Mouse (Mus musculus): ENCODE data around the gene Dgcr2. TPM values are rescaled to one million over a fixed set of nuclear protein-coding genes. Genes with fewer than 3 reads are reported as not detected.

Dgcr2 gene
- polyA plus RNA-seq, 1 experiment from 2014 or later: 47.9 TPM

DNA sequence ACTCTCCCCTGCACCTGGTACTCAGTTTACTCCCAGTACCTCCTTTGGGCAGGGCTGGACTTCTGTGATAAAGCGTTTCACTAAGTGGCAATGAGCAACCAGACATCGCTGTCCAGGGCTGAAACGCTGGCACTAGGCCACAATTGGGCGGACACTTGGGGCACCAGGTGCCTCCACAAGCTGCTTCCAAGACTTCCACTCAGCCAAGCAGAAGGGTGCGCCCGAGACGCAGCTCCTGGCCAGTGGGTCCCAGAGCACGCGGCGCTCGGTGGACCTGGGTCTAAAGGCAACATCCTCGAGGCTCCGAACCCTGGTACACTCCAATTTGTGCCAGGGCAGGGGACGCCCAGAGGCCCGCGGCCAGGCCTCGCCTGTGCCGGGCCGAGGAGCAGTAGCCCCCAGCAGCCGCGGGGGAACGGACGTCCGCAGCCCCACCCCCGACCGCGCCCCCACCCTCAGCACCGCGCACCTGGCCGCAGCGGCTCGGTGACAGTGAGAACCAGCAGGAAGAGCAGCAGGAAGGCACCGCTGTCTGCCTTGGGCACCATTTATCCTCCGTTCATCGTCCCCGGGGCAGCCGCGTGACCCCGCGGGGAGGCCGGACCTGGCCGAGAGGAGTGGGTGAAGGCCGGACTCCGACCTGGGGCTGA lies 7.3 kb downstream of the Dgcr2 start:
- peak overlapping the region; percentile 80 for H3K4me2 ChIP-seq
- H3K4me3 ChIP-seq (ENCODE audit: low read depth, low read length): peak overlapping the region; percentile 99
- no peaks in the 10 kb centered on the region for H3K27me3 ChIP-seq (replicated peaks; ENCODE audit: control insufficient read depth, insufficient read depth, low read length)
- under 1% methylated on average over 43 of the region's 44 CpGs for WGBS
- ATAC-seq (replicated peaks; ENCODE audit: low FRiP score) (peak; percentile 66), DNase-seq (ENCODE audit: low spot score) (peak; percentile 58)
- H3K27ac ChIP-seq (ENCODE audit: low read depth, low read length): peak overlapping the region; percentile 93
- no peaks in the 10 kb centered on the region for H3K9me3 ChIP-seq (ENCODE audit: control insufficient read depth, low read length)
- peak overlapping the region; percentile 98 for H3K9ac ChIP-seq (ENCODE audit: low read depth, low read length)
- no peaks in the 10 kb centered on the region for H3K36me3 ChIP-seq (ENCODE audit: control insufficient read depth, insufficient read depth, low read length)
- peaks cover 13% of the 10 kb centered on the region for H3K4me1 ChIP-seq (replicated peaks; ENCODE audit: control insufficient read depth, insufficient read depth, low read length)

DNA sequence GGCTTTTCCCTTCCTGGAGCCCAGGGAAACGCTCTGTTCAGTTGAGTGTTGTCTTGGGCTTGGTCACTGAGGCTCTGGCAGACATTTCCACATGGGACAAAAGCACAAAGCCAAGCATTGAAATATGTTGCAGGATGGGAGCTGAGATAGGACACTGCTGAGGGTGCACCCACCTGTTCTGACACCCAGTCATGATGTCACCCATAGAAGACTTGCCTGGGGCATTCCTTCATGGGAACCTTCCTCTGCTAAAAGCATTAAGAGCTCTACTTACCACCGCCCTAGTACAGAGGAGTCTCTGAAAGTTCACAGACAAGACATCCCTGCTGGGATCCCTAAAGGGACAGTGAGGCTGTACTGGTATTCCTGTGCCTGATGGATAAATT lies 8.0 kb downstream of the Dgcr2 start:
- H3K9ac ChIP-seq (ENCODE audit: low read depth, low read length): peak overlapping the region; percentile 98

DNA sequence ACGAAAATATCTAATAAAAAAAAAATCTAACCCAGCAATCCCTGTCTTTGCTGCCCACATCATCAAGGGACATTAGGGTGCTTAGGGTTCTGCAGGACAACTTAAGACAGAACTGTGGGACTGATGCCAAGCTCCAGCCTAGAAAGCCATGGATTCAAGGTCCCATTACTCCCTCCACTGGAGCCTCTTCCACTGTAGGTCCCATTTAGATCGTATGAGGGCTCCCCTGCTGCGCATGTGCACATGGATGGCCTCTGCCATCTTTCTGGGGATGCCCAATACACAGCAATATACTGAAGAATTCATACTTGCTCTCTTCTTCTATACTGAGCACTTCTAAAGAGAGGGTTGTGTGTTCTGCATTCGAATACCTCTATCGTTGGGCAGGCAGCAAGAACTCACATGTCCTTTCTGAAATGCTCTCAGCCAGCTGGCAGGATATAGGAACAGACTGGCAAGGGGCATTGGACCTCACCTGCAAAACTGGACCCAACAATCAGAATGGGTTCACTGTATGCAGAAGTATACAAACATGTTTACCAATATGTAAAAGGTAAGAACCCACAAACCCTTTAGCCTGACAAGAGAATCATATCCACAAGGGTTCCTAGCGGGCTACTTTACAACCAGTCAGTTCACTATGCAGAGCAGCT lies 8.5 kb downstream of the Dgcr2 start:
- Histone ChIP-seq H3K4me2 (peak overlapping the region; percentile 80), H3K36me3 (ENCODE audit: control insufficient read depth, insufficient read depth, low read length) (no peaks in the 10 kb centered on the region), H3K27me3 (replicated peaks; ENCODE audit: control insufficient read depth, insufficient read depth, low read length) (no peaks in the 10 kb centered on the region), H3K4me3 (ENCODE audit: low read depth, low read length) (peak overlapping the region; percentile 99; the same call in 1 of the 2 replicates), H3K27ac (ENCODE audit: low read depth, low read length) (no peak overlapping the region), H3K4me1 (replicated peaks; ENCODE audit: control insufficient read depth, insufficient read depth, low read length) (peaks cover 13% of the 10 kb centered on the region), H3K9me3 (ENCODE audit: control insufficient read depth, low read length) (no peaks in the 10 kb centered on the region), H3K9ac (ENCODE audit: low read depth, low read length) (no peak overlapping the region)
- DNase-seq (ENCODE audit: low spot score): no peak
- no peak for ATAC-seq (replicated peaks; ENCODE audit: low FRiP score)
- WGBS: 82% methylated on average over 6 of the region's 6 CpGs

More for the DNA sequence above, 8.0 kb downstream of the Dgcr2 start:
- no peaks in the 10 kb centered on the region for H3K27me3 ChIP-seq (replicated peaks; ENCODE audit: control insufficient read depth, insufficient read depth, low read length)
- H3K27ac ChIP-seq (ENCODE audit: low read depth, low read length): no peak overlapping the region
- peaks cover 13% of the 10 kb centered on the region for H3K4me1 ChIP-seq (replicated peaks; ENCODE audit: control insufficient read depth, insufficient read depth, low read length)
- peak overlapping the region; percentile 99 for H3K4me3 ChIP-seq (ENCODE audit: low read depth, low read length)
- WGBS: 50% methylated on average over 2 of the region's 2 CpGs
- H3K36me3 ChIP-seq (ENCODE audit: control insufficient read depth, insufficient read depth, low read length): no peaks in the 10 kb centered on the region
- no peaks in the 10 kb centered on the region for H3K9me3 ChIP-seq (ENCODE audit: control insufficient read depth, low read length)
- peak overlapping the region; percentile 80 for H3K4me2 ChIP-seq
- DNase-seq (ENCODE audit: low spot score): no peak
- no peak for ATAC-seq (replicated peaks; ENCODE audit: low FRiP score)

DNA sequence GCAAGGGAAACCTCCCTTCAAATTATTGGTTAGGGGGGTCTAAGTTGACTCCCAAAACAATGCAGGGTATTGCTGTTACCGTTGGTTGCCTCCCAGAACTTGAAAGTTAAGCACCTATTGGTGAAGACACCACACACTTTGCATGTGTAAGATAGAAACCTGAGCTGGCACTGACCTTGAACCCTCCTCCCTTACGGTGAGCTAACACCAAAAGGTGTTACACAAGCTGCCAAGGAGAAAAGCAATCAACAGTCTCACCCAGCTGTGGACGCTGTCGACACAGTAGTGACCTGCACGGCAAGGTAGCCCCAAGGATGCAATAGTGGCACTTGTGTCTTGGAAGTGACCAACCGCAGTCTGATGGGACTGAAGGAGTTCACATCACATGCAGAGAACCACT lies 14.2 kb downstream of the Dgcr2 start:
- no peak for ATAC-seq (replicated peaks; ENCODE audit: low FRiP score)
- Histone ChIP-seq H3K36me3 (ENCODE audit: control insufficient read depth, insufficient read depth, low read length) (peaks cover 5% of the 10 kb centered on the region; the same call in 1 of the 2 replicates), H3K4me2 (no peak overlapping the region), H3K9me3 (ENCODE audit: control insufficient read depth, low read length) (no peaks in the 10 kb centered on the region), H3K9ac (ENCODE audit: low read depth, low read length) (no peak overlapping the region), H3K27me3 (replicated peaks; ENCODE audit: control insufficient read depth, insufficient read depth, low read length) (no peaks in the 10 kb centered on the region), H3K27ac (ENCODE audit: low read depth, low read length) (no peak overlapping the region), H3K4me3 (ENCODE audit: low read depth, low read length) (no peak overlapping the region), H3K4me1 (replicated peaks; ENCODE audit: control insufficient read depth, insufficient read depth, low read length) (0 out of 2 replicates have a peak, but pooled peaks cover 3% of the 10 kb centered on the region)
- no peak for DNase-seq (ENCODE audit: low spot score)
- 72% methylated on average over 6 of the region's 6 CpGs for whole genome bisulfite sequencing

DNA sequence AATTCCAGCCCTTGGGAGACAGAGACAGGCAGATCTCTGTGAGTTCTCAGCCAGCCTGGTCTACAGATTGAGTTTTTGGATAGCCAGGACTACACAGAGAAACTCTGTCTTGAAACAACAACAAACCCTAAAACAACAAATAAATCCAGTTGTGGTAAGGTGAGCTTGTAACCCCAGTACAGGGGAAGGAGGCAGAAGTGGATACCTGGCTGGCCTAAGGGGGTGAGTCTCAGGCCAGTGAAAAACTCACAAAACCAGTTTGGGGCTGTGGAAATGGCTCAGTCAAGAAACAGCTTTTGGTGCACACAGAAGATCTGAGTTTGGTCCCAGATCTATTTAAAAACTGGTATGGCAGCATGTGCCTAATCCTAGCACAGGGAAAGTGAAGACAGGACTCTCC lies 16.2 kb downstream of the Dgcr2 start:
- Histone ChIP-seq H3K27me3 (replicated peaks; ENCODE audit: control insufficient read depth, insufficient read depth, low read length) (no peaks in the 10 kb centered on the region), H3K27ac (ENCODE audit: low read depth, low read length) (no peak overlapping the region), H3K36me3 (ENCODE audit: control insufficient read depth, insufficient read depth, low read length) (peaks cover 5% of the 10 kb centered on the region; the same call in 1 of the 2 replicates), H3K9ac (ENCODE audit: low read depth, low read length) (no peak overlapping the region), H3K4me3 (ENCODE audit: low read depth, low read length) (no peak overlapping the region), H3K4me1 (replicated peaks; ENCODE audit: control insufficient read depth, insufficient read depth, low read length) (0 out of 2 replicates have a peak, but pooled peaks cover 3% of the 10 kb centered on the region), H3K4me2 (no peak overlapping the region), H3K9me3 (ENCODE audit: control insufficient read depth, low read length) (no peaks in the 10 kb centered on the region)
- no peak for DNase-seq (ENCODE audit: low spot score)
- ATAC-seq (replicated peaks; ENCODE audit: low FRiP score): no peak

DNA sequence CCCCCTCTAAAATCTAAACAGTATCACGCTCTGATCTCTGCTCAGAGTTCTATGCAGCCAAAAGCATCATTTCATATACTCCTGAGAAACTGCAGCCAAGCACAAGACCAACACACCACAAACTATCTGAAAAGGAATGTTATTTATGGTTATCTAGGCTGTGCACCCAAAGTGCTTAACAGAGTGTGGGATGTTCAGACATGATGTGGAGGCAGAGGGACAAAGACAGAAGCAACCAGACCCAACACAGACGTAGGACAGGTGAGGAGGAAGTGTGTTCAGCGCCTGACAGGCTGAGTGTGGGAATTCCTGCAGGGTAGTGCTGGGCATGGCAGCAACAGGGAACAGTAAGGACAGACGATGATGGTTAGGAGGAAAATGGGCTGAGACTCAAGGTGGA lies 18.8 kb downstream of the Dgcr2 start:
- H3K9ac ChIP-seq (ENCODE audit: low read depth, low read length): no peak overlapping the region
- 86% methylated on average over 4 of the region's 4 CpGs for WGBS
- ATAC-seq (replicated peaks; ENCODE audit: low FRiP score): no peak
- H3K36me3 ChIP-seq (ENCODE audit: control insufficient read depth, insufficient read depth, low read length): peaks cover 5% of the 10 kb centered on the region; the same call in 1 of the 2 replicates
- no peaks in the 10 kb centered on the region for H3K9me3 ChIP-seq (ENCODE audit: control insufficient read depth, low read length)
- DNase-seq (ENCODE audit: low spot score): no peak
- H3K4me1 ChIP-seq (replicated peaks; ENCODE audit: control insufficient read depth, insufficient read depth, low read length): 0 out of 2 replicates have a peak, but pooled peaks cover 3% of the 10 kb centered on the region
- no peaks in the 10 kb centered on the region for H3K27me3 ChIP-seq (replicated peaks; ENCODE audit: control insufficient read depth, insufficient read depth, low read length)
- no peak overlapping the region for H3K4me3 ChIP-seq (ENCODE audit: low read depth, low read length)
- no peak overlapping the region for H3K4me2 ChIP-seq
- H3K27ac ChIP-seq (ENCODE audit: low read depth, low read length): no peak overlapping the region

DNA sequence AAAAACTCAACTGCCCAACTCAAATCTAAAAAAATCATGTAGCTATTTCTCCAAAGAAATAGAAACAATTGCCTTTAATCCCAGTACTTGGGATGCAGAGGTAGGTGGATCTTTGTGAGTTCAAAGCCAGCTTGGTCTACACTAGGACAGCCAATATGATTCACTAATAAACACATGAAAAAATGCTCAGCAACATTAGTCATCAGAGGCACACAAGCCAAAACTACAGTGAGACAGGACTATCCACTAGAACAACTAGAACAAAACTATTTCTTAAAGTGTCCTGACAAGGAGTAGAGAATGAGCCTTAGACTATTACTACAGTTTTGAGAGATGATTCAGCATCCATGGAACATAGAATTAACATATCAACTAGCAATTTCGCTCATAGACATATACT lies 22.3 kb downstream of the Dgcr2 start:
- no peak overlapping the region for H3K9ac ChIP-seq (ENCODE audit: low read depth, low read length)
- H3K4me2 ChIP-seq: no peak overlapping the region
- no peaks in the 10 kb centered on the region for H3K9me3 ChIP-seq (ENCODE audit: control insufficient read depth, low read length)
- ATAC-seq (replicated peaks; ENCODE audit: low FRiP score) (no peak), DNase-seq (ENCODE audit: low spot score) (no peak)
- no peak overlapping the region for H3K27ac ChIP-seq (ENCODE audit: low read depth, low read length)
- peaks cover 25% of the 10 kb centered on the region for H3K4me1 ChIP-seq (replicated peaks; ENCODE audit: control insufficient read depth, insufficient read depth, low read length)
- no peak overlapping the region for H3K4me3 ChIP-seq (ENCODE audit: low read depth, low read length)
- H3K36me3 ChIP-seq (ENCODE audit: control insufficient read depth, insufficient read depth, low read length): no peaks in the 10 kb centered on the region; the same call in 1 of the 2 replicates
- no peaks in the 10 kb centered on the region for H3K27me3 ChIP-seq (replicated peaks; ENCODE audit: control insufficient read depth, insufficient read depth, low read length)
- 85% methylated on average over 1 of the region's 1 CpGs for WGBS

DNA sequence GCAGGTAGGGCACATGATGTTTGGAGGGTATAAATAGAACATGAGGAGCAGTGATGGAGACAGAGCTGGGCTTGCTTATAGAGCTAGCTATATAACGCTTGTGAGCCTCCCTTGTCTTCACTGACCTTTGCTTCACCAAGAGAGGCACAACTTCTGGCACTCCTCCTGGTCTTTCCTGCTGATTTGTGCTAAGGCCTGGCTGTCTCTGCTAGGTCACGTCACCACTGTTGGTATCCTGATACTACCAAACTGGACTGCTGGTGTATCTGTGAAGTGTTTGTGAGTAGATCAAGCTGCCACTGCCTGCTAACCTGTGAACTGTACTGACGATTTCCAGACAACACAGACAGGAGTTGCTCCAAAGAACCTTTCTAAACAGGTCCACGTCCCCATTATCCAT lies 23.2 kb downstream of the Dgcr2 start:
- Histone ChIP-seq H3K9me3 (ENCODE audit: control insufficient read depth, low read length) (no peaks in the 10 kb centered on the region), H3K36me3 (ENCODE audit: control insufficient read depth, insufficient read depth, low read length) (peaks cover 2% of the 10 kb centered on the region; the same call in 1 of the 2 replicates), H3K4me1 (replicated peaks; ENCODE audit: control insufficient read depth, insufficient read depth, low read length) (peaks cover 30% of the 10 kb centered on the region), H3K4me2 (no peak overlapping the region), H3K27me3 (replicated peaks; ENCODE audit: control insufficient read depth, insufficient read depth, low read length) (no peaks in the 10 kb centered on the region), H3K27ac (ENCODE audit: low read depth, low read length) (no peak overlapping the region), H3K9ac (ENCODE audit: low read depth, low read length) (0 out of 2 replicates have a peak overlapping the region, but pooled peaks have one; percentile 16), H3K4me3 (ENCODE audit: low read depth, low read length) (no peak overlapping the region)
- 74% methylated on average over 4 of the region's 4 CpGs for WGBS
- DNase-seq (ENCODE audit: low spot score) (no peak), ATAC-seq (replicated peaks; ENCODE audit: low FRiP score) (no peak)

Measured in liver, embryonic 11.5 days (tissue).